Mouse (Mus musculus): Measurements from ENCODE around the gene Mcrip2.

Gene Mcrip2

DNA sequence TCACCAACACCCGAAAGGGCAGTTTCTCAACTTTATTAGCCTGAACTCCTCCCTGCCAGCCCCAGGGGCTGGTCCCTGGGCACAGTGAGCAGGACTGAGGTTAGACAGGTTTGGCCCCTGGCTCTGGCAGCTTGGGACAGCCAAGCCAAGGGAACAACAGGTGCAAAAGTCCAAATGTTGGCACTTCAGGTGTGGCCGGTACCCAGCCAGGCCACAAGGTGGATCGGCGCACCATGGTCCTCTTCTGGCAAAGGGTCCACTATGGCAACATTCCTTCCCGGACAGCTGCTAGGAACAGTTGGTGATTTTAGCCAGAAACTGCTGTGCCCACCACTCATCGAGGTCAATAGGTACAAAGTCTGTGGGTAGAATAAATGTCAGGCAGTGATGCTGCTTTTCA, 4.9 kb downstream of the Mcrip2 start:
- DNase-seq (ENCODE audit: low spot score): no peak

DNA sequence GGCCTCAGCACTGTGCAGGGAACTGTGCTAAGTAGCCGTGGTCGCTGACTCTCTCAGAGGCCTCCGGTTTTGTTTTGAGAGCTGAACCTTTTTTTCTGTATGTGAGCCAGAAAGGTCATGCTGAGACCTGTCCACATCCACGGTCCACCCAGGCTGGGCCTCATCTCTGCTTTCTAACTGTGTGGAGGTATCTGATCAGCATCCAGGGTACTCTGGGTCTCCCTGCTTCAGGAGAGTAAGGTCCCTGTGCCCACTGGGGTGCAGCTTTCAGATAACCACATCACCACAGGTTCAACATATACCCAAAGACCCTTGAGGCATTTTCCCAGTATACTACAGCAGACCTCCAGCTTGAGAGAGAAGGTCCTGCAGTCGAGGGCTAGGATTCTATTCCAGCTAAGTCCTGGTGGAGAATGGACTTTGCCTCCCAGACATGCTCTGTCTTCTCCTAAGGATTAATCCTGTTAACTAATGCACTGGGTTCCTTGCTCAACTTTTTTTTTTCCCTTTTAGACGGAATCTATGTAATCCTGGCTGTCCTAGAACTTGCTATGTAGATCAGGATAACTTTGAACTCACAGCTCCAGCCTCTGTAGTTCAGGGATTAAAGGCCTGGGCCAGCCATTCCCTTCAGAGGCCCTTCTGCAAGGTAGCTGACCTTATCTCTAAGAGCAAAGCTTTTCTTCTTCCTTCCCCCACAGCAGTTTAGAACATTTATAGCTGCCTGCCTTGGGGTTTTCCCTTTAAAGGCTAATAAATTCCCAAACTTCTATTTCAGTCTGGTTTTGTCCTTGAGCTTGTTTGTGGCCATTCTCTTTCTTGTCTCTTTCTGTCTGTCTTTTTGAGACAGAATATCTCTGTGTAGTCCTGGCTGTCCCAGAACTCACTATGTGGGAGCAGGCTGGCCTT, 6.6 kb downstream of the Mcrip2 start:
- DNase-seq (ENCODE audit: low spot score): no peak

DNA sequence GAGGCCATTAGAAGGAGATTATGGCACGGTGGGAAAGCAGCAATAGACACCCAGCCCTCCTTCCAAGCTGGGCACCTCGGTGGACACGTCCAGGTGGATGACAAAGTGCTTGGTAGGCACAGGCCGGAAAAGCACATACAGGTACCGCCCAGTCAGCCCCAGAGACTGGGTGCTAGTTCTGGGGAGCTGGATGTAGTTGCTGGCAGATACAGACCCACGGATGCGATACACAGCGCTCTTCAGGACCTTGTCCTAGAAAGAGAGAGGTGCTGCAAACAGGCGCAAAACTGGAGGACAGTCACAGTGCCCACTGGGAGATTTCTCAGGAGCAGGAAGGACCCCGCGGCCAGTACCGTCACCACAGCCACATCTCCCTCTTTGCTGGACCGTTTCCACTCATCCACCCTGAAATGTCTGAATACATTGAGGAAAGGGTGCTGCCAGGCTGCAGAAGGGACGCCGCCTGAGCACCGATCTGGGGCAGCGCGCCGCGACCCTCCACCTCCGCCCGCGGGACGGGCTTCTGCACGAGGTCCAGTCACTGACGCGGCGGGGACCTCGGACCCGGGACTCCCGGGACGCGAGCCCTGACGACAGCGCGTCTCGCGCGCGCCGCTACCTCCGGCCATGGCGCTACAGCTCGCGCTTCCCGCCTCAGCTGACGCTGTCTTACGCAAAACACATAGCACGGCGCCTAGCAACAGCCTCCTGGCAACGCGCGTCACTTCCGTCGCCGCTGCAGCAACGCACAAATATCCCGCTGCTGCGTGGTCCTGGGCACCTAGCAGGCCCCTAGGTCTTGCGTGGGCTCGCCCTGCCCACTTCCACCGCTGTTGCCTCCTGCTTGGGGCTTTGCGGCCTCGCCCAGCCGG, 7.5 kb downstream of the Mcrip2 start, which contains the start of gene Wdr90:
Gene Wdr90 (minus strand): TSS at position 670 of the 872 bp plus-strand sequence.
- DNase-seq (ENCODE audit: low spot score): peak; percentile 99

DNA sequence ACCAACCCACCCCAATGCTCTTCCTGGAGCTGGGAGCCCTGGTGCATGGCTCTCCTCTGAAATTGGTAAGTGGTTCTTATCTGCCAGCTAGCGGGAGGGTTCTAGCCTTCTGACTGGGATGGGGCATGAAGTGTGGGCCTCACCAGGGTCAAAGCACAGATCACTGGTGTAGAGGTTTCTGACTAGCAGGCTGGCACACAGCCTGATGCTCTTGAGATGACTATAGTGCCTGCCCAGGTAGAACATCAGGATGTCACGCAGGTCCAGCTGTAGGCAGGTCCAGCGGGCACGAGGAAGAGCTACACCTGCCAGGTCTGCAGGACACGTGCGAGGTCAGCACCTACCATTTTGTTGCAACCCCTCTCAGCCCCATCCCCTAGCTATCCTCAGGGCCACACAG, 8.3 kb downstream of the Mcrip2 start:
- no peak for DNase-seq (ENCODE audit: low spot score)

DNA sequence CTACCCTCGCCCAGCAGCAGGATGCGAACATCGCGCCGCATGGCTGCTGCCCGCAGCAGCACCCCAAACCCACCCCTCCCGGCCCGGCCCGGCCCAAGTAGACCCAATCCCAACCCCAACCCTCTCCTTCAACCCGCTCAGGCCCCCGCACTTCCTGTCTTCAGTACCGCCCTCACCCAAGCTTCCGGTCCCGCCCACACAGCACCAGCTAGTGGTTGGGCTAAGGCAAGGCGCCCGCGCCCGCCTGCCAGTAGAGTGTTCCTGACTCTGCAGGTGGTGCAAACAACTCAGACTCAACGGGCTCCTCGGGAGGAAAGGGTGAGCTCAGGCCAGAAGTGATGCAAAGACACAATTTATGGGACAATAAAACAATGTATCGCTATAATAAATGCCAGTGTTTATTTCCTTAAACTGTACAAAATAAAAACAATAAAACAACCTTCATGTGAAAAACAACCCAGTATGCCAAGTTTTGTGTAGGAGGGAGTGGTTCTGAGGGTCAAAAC, 24.1 kb downstream of the Mcrip2 start, which contains the start of gene Rhot2:
Gene Rhot2 (minus strand): TSS at position 456 of the 506 bp plus-strand sequence.
- peak; percentile 97 for DNase-seq (ENCODE audit: low spot score)

DNA sequence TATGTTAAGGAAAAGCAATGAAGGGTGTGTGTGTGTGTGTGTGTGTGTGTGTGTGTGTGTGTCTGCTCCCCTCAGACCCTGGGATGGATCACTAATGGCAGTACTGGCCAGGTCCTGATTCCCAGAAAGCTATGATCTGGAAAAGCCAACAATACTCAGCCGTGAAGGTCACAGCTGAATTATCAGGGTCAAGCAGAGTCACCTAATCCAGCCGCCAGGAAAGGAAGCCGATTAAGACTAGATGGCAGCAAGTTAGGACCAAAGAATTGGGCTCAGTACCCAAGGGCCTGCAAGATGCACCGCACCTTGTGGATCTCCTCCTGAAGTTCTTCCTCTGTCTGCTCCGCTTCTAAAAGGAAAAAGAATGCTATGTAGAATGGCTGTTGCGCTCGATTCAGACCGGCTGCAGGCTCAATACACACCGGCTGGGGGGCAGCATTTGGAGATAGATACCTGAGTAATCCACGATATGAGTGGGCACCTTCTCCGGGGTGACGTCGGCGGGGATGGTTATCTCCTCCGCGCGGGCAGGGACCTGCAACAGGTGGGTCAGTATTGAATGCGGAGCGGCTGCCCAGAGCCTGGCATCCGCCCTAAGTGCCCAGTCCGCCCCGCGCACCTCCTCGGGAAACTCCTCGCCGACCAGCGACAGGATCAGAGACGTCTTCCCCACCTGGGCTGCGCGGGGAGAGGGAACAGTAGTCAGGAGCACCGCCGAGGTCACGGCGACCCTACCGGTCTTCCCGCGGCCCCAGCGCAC, 24.7 kb downstream of the Mcrip2 start:
- DNase-seq (ENCODE audit: low spot score): no peak

DNA sequence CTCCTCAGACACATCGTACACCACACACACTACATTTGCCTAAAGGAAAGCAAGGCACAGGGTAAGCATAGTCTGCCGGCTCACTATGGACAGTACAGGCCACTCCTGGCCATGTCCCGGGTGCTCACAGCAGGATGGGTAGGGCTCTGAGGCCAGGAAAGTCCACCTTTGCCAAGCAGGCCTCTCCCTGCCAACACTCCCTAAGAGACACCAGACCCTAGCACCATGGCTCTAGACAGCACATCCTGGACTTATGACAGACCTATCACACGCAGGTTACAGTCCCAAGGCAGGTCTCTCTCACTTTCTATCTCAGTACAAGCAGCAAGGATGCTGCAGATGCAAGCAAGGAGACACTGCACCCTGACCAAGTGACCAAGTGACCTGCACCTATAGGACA, 25.4 kb downstream of the Mcrip2 start:
- DNase-seq (ENCODE audit: low spot score): no peak

DNA sequence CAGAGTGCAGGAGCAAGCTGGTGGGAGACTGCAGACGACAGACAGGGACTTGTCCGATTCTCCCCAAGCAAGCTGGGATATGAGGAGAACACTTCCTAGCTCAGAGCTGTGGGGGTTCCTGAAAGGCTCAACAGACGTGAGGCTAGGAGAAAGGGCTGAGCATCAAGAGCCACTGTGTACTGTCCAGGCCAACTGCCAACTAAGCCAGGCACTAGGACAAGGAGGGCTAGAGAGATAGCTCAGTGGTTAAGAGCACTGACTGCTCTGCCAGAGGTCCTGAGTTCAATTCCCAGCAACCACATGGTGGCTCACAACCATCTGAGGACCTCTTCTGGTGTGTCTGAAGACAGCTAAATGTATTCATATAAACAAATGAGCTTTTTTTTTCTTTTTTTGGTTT, 26.1 kb downstream of the Mcrip2 start:
- no peak for DNase-seq (ENCODE audit: low spot score)

DNA sequence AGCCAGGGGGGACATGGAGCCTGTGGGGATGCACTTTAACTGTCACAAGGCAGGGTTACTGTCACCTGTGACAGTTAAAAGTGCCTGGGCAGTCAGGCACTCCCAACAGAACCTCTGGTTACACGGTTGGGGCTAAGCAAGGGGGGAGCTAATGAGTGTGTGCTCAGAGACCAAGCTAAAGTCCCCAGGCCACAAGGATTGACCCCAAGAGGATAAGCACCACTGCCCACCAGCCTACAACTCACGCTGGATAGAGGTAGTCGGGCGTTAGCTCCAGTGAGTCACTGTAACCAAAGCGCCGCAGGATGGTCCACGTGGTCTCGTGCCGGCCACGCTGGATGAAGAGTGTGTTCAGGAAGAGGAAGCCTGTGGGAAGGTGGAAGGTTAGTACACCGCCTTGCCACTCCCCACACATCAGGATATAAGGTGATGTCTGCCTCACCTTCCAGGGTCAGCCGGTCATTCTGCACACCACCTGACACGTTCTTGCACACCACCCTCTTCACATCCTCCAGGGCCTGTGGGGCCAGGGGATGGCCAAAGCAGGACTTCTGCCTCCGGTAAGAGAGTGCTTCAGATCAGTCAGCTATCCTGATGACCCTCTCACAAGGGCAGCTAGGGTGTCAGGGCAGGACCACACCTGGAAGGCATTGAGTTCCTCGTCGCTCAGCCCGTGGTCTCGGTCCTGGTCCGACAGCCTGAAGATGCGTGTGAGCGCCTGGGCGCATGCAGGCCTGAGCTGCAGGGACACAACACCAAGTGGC, 27.3 kb downstream of the Mcrip2 start, which contains the start of gene Gm20683:
Gene Gm20683 (minus strand): TSS at position 647 of the 764 bp plus-strand sequence.
- no peak for DNase-seq (ENCODE audit: low spot score)

DNA sequence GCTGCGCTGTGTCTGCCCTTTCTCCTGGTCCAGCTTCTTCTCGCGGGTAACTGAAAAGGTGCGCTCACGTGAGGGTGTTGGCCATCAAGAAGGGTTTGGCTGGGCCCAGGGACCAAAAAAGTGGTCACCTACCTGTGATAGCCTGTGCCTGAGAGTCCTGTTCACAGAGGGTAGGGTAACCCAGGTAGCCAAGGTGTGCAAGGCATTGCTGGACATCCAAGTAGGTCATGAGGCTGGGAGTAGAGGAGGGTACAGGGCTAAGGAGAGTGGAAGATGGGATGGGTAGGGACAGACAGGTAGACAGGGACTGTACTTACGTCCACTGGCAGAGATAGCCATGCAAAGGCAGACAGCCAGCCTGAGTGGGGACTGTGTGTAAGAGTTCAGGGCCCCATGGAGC, 28.0 kb downstream of the Mcrip2 start:
- no peak for DNase-seq (ENCODE audit: low spot score)

DNA sequence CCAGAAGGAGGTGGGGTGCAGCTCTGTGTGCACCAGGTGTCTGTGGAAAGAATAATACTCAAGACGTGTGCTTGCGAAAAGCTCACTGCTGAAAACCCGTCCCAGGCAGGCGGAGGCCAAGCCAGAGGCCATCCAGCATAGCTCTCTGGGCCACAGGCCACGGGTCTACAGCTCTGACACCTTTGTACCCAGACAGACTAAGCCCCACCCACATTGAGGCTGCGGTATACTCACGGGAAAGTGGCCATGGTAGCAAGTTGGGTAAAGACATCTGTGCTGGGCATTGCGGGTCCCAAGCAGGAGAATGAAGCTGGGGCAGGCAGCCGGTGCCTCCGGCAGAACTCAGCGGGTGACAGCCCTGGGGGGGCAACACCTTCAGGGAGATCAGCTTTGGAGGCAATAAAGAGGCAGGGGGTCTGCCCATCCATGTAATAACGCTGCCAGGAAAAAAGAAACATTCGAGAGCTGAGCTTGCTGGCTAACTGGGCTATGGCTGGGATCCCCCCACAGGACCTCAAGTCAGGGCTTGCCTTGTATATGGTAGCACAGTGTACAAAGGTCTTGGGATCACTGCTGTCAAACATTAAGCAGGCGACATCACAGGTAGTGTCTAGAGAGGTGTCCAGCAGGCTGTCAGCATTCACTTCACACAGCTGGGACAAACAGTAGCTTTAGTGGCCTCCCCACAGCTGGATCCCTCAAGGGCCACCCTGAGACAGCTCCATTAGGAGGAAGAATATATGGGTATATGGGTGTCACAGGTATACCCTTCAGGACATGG, 28.9 kb downstream of the Mcrip2 start:
- DNase-seq (ENCODE audit: low spot score): no peak

DNA sequence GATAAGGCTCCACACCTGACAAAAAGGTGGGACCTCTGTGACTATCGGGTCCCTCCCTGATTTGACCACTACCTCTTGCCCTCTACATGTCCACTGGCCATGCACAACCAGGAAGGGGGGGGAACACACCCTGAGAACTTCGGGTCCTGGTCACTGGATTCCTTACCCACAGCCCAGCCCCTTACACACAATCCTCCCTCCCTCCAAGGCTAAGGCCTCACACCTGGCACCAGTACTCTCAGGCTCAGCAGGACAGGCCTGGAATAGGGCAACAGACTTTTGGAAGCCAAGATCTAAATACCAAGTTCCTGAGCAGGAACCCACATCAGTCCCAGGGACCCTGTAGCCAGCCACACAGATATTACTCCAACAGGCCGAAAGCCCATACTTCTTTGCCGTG, 29.7 kb downstream of the Mcrip2 start:
- DNase-seq (ENCODE audit: low spot score): no peak

DNA sequence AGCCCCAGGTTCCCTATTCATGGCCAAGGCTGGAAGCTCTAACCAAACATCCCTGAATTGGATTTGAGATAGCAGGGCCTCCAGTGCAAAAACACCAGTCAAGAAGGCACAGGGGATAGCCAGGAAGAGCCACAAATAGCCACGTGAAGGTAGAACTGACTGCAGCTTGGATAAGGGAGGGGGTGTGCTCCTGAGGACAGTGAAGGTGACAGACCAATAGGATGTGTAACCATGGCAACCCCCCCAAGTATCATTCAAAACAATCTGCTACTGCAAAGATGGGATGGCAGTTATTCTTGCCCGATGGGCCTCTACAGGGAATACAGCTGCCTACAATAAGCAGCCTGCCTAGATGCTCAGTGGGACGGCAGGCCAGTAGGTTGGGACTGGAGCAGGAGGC, 31.0 kb downstream of the Mcrip2 start:
- DNase-seq (ENCODE audit: low spot score): no peak

DNA sequence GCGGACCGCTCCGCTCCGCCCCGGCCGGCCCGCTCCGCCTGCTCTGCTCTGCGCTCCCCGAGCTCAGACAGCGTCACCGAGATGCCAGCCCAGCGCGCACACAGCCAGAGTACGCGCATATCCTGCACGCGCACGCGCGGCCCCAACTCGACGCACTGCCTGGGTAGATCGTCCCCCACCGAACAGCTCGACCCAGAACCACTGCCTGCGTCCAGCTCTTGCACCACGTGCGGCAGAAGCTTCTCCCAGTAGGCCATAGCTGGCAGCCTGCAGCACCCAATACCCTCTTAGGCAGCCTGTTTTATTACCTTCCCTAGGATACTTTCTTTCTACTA, 31.5 kb downstream of the Mcrip2 start, which contains the start of gene Rhbdl1:
Gene Rhbdl1 (minus strand): TSS at position 220 of the 335 bp plus-strand sequence.
- peak; percentile 84 for DNase-seq (ENCODE audit: low spot score)

DNA sequence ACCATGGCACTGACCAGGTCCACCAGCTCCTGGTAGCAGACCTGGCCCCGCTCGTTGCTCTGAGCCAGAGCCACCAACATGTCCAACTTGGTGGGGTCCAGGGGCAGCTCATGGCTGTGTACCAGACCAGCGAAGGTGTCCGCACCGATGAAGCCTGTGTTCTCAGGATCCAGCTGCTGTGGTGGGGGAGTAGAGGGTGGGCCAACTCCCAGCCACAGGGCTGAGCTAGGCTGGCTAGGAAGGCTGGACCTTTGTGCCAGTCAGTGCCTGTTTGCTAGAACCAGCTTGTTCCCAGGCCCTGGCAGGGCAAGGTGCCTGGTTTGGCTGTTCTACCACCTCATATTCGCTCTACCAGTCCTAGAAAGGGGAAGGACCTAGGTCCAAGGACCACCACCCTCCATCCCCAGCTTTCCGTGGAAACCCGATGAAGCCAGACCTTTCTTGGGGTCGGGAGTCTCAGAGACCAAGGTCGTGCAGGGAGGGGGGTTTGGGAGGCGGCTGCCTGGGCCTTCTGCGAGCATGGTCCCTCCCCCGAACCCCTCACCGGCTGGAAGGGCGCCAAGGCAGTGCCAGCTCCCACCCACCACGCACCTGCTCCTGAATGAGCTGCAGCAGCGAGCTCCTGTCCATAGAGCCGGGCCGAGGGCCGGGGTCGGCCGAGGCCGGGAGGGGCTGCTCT, 32.0 kb downstream of the Mcrip2 start:
- DNase-seq (ENCODE audit: low spot score): no peak

DNA sequence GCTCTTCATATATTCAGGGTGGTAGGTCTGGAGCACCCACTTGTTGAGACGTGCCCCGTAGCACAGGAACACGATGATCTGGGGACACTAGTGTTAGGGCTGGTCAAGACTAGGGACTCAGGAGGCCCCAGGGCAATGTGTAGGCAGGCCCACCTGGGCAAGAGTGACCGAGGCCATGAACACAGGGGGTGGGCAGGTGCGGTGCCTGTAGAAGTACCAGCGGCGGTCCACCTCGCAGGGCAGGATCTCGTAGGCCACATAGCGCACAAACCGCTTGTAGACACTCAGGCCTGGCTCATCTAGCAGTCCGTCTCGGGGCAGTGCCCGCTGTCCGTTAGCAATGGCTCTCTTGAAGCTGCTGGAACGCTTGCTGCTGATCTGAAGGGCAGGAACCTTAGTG, 32.7 kb downstream of the Mcrip2 start:
- DNase-seq (ENCODE audit: low spot score): no peak

DNA sequence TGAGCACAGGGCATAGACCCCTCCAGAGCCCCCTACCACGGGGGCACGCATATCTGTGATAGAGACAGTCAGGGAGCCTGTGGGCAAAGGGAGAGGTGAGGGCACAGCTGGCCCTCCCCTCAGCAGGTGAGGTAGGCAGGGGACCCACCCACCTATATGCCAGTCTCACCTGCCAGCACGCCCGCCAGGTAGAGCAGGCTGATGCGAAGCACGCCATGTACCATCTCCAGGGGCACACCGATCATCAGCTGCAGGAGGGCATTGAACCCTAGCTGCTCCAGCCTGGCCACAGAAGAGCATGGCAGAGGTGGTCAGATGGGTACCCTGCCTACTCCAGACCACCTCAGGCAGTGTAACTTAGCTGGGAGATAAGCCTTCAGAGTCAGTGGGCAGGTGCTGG, 33.3 kb downstream of the Mcrip2 start:
- no peak for DNase-seq (ENCODE audit: low spot score)

DNA sequence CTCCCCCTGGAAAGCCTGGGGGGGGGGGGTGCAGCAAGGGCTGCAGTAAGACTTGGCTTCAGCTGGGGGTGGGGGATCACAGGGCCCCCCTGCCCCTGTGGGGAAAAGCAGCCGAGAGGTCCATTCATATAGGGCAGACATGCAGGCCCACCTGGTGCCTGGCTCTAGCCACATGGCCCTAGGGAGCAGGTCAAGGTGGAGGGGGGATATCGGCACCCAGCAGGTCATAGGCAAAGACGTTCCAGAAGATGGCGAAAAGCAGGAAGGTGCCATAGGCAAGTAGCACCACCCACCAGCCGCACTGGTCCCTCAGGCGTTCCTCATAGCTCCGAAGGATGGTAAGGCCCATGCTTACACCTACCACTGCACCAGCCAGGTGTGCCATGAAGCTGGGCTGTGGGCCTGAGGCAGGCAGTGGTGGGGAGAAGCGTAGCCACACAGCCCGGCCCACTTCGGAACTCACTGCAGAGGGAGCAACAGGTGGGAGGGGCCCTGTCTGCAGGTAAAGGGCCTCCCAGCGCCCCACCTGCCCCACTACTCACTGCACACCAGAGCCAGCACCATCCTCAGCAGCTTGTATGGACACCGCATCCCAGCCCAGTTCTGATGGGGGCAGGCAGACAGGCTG, 33.9 kb downstream of the Mcrip2 start:
- no peak for DNase-seq (ENCODE audit: low spot score)

DNA sequence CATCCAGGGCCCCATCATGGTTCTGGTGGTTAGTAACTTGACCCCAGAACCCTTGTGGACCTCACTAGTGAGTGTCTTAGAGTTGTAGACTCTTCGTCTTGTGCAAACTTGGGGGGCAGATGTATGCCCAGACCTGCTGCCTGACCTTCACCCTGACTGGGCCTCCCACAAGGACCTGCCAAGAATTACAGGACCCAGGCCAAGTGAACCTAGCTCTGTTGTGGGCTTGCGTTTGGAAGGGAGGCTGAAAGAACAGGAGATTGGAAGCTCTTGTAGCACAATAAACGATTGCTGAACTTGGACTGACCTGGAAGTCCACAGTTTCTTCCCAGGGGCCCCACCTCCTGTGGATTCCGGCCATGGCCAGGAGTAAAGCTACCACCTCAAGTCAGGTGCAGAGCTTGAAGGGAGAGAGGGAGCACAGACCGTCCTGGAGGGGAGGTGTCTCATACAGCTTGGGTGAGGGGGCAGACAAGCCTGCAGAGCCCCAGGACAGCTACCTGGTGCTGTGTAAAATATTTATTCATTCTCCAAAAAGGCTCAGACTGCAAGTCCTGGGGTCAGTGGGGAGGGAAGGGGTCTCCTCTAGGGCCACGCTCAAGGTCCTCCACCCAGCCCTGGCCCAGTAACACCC, 34.5 kb downstream of the Mcrip2 start:
- DNase-seq (ENCODE audit: low spot score): no peak
